Mouse (Mus musculus) bone marrow, adult 2 months (tissue): ENCODE results near the gene Ccdc51. TPM values are rescaled to one million over a fixed set of nuclear protein-coding genes. Genes with fewer than 3 reads are reported as not detected.
A peak's percentile ranks its signal among the peaks of the same experiment; 100 is the strongest.

Experiments used
- H3K27ac ChIP-seq: fragments of 200-500 bp; 2 replicates; pipeline ENCODE4 v1.5.1; 2012; ENCODE audit warnings: low read depth, mild to moderate bottlenecking, control low read depth, inconsistent platforms, low read length; ENCODE audit not compliant: control insufficient read depth, poor library complexity, insufficient read depth
- H3K4me1 ChIP-seq: fragments of 200-500 bp; 2 replicates; pipeline ENCODE4 v1.6.1; 2011; ENCODE audit warnings: low read length; ENCODE audit not compliant: control insufficient read depth, insufficient read depth
- H3K4me3 ChIP-seq: fragments of 200-500 bp; replicated peaks from 2 replicates; pipeline ENCODE3; 2011; ENCODE audit warnings: mild to moderate bottlenecking, low read depth, low read length, control low read depth; ENCODE audit not compliant: control insufficient read depth
- CTCF ChIP-seq: fragments of 200-500 bp; IDR thresholded peaks from 2 replicates; pipeline ENCODE4 v1.5.1; 2011; ENCODE audit warnings: low read length, control low read depth; ENCODE audit not compliant: control insufficient read depth, insufficient read depth
- POLR2A ChIP-seq: fragments of 200-500 bp; IDR thresholded peaks from 2 replicates; pipeline ENCODE4 v1.6.1; 2011; ENCODE audit warnings: low read depth, mild to moderate bottlenecking, control low read depth, low read length, borderline replicate concordance; ENCODE audit not compliant: control insufficient read depth
- WGBS: fragments of 180-500 bp; shearing (Covaris S2); methylation state at CpG from one replicate; pipeline ENCODE4 v1.1.7; 2018; 5-methylcytosine and 5-hydroxymethylcytosine counted together
- polyA plus RNA-seq: library from polyadenylated mRNA; stranded (reverse); fragments of >200 nt; gene quantifications from 2 replicates; pipeline ENCODE4 v1.2.4, GENCODE M21; 2011; ENCODE audit warnings: low replicate concordance; ENCODE audit not compliant: missing spikeins, insufficient read depth, insufficient read length

Ccdc51 gene
- polyA plus RNA-seq, 1 experiment: 6.0 TPM

DNA sequence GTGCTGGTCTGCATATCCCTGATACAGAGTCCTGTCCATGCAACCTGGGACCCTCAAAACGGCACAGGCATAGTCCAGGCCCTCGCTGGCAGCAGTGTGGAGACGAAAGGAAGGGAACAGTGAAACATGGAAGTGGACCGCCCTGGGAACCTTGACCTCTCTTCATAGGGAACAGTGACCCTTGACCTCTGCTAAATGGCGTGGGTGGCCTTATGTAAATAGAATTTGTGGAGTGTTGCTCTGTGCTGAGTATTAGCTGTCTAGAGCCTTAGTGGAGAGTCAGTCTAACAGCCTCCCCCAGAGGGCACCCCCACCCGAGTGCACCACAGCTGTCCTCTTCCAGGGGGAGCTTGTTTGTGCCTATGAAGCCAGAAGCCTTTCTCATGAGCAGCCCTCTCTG lies 10.5 kb downstream of the Ccdc51 start:
- no peak for TF ChIP-seq CTCF
- no peak for TF ChIP-seq POLR2A
- Histone ChIP-seq H3K4me3 (no peak overlapping the region), H3K27ac (no peak overlapping the region), H3K4me1 (no peaks in the 10 kb centered on the region)
- 84% methylated on average over 6 of the region's 6 CpGs for WGBS

GRCm38 (mm10) chr9:109093786-109094552 lies 11.7 kb downstream of the Ccdc51 start:
- H3K27ac ChIP-seq: no peak overlapping the region
- no peak overlapping the region for H3K4me3 ChIP-seq
- TF ChIP-seq POLR2A: no peak
- no peak for TF ChIP-seq CTCF
- no peaks in the 10 kb centered on the region; the same call in 1 of the 2 replicates for H3K4me1 ChIP-seq
- 59% methylated on average over 11 of the region's 11 CpGs for WGBS

DNA sequence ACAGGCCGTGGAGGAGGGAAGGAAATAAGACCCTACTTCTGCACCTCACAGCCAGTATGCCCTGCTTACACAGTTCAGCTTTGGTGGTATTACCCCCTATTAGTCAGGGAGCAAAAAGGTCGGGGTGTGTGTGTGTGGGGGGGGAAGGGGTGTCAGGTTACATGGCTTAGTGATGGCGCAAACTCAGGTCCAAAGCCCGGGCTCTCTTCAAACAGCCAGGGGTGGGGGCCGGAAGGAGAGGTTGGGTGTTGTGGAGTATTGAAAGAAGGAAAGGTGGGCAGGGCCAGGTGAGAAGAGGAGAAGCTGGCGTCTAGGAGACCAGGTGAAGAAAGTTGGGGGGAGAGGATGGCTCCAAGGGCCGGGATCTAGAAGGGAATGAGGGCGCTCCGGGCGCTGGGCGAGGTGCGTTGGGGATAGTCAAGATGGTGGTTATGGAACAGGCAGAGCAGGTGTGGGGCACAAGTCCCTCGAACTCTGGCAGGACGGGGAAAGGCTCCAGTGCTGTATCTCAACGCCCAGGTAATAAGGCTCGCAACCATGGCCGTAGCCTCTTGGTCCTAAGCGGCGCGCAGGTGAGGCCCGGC lies 12.4 kb downstream of the Ccdc51 start:
- 5% methylated on average over 21 of the region's 21 CpGs for WGBS
- Histone ChIP-seq H3K4me3 (peak overlapping the region; percentile 33), H3K27ac (no peak overlapping the region), H3K4me1 (no peaks in the 10 kb centered on the region; the same call in 1 of the 2 replicates)
- TF ChIP-seq POLR2A (no peak), CTCF (no peak)

DNA sequence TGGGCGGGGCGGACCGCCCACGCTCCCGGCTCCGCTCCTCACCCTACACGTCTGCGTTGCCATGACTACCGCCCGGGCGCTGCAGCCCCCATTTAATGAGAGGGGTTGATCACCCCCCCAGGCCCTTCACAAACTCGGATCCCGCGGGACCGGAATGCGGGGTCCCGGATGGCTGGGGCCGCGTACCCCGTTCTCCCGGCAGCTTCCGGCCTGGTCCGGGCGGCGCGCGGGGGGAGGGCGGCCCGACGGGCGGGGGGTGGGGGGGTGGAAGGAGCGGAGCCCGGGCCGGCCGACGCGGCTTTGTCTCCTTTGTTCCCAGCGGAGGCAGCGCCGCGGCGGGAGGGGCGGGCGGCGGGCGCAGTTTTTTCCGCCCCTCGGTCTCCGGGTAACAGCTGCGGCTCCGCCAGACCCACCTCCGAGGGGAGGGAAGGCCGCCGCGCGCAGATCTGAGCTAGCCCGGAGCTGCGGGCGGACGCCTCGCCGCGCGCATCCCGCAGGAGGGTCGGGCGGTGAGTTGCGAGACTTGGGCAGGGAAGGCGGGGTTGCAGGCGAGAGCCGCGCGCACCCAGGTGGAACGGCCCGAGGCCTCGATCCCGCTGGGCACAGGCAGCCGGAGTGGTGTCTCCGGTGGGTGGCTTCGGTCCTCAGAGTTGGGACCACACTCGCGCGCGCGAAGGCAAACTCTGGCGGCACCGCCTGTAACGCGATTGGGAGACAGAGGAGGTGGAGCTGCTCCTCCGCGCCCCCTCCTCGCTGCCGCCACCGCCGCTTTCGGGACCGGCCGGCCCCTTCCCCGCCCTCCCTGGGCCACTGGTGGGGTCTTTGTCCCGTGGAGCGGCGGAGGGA lies 13.1 kb downstream of the Ccdc51 start, which contains the start of gene Plxnb1:
TSS of gene Plxnb1 (plus strand) at position 253 of the 846 bp plus-strand sequence.
- Histone ChIP-seq H3K4me3 (peak within 1 kb of the TSS; percentile 36), H3K27ac (peak within 1 kb of the TSS; percentile 19; the same call in 1 of the 2 replicates), H3K4me1 (no peaks in the 10 kb centered on the region; the same call in 1 of the 2 replicates)
- under 1% methylated on average over 102 of the region's 102 CpGs for WGBS
- TF ChIP-seq POLR2A: no peak
- no peak for TF ChIP-seq CTCF

- H3K27ac ChIP-seq: no peak overlapping the region
Measured at GRCm38 (mm10) chr9:109096251-109096661, 14.0 kb downstream of the Ccdc51 start.

DNA sequence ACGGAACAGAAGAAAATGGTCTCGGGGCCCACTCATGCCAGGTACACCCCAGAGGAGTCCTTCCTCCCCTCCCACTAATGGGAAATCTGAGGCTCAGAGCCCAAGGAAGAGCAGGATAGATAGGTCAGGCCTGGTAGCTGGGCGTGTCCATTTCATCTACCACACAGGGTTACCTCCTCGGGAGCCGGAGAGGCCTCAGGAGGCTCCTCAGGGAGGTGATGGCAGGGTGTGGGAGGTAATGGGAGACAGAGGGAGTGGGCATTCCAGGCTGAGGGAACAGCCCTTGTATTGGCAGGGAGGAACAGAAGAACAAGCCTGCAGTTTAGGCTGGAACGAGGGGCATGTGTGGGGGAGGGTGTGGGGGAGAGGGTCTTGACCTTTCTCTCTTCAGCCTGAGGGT lies 14.6 kb downstream of the Ccdc51 start:
- no peak for TF ChIP-seq CTCF
- TF ChIP-seq POLR2A: no peak
- WGBS: 84% methylated on average over 6 of the region's 6 CpGs
- no peaks in the 10 kb centered on the region; the same call in 1 of the 2 replicates for H3K4me1 ChIP-seq
- no peak overlapping the region for H3K4me3 ChIP-seq
- H3K27ac ChIP-seq: no peak overlapping the region

More at GRCm38 (mm10) chr9:109096251-109096661, 14.0 kb downstream of the Ccdc51 start:
- H3K4me1 ChIP-seq: no peaks in the 10 kb centered on the region; the same call in 1 of the 2 replicates
- no peak for TF ChIP-seq POLR2A
- no peak for TF ChIP-seq CTCF
- 88% methylated on average over 9 of the region's 9 CpGs for WGBS
- no peak overlapping the region for H3K4me3 ChIP-seq

DNA sequence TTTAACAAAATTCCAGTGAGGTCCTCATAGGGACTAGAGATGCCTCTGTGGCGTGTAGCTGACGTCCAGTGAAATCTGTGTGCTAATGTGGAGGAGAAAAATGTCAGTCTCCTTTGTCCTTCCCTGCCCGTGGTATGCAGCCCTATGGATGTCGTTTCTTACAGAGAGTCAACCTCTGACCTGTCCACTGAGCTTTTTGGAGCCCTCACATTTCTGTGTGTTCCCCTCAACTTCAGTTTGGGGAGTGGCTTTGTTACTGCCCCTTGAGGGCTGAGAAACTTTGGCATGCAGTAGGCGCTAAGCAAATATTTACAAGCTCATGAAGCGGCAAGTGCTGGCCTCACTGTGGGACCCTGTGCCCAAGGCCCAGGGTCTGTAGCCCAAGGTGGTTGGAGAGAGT lies 15.0 kb downstream of the Ccdc51 start:
- Histone ChIP-seq H3K4me3 (no peak overlapping the region), H3K4me1 (no peaks in the 10 kb centered on the region; the same call in 1 of the 2 replicates), H3K27ac (no peak overlapping the region)
- 74% methylated on average over 6 of the region's 6 CpGs for WGBS
- TF ChIP-seq CTCF (no peak), POLR2A (no peak)

- Histone ChIP-seq H3K4me3 (no peak overlapping the region), H3K27ac (no peak overlapping the region; the same call in 1 of the 2 replicates), H3K4me1 (no peaks in the 10 kb centered on the region; the same call in 1 of the 2 replicates)
- TF ChIP-seq CTCF: no peak
- no peak for TF ChIP-seq POLR2A
- 76% methylated on average over 5 of the region's 5 CpGs for WGBS
Measured at GRCm38 (mm10) chr9:109097831-109098230, 15.5 kb downstream of the Ccdc51 start.
